Mouse (Mus musculus): ENCODE measurements at regions not wholly inside any gene's neighbourhood (a gene's known extent, or its start where the extent isn't known, plus 50 kb on each side); places are given as distances from the start of the nearest gene placed in this dataset.
A peak's percentile ranks its signal among the peaks of the same experiment; 100 is the strongest.

DNA sequence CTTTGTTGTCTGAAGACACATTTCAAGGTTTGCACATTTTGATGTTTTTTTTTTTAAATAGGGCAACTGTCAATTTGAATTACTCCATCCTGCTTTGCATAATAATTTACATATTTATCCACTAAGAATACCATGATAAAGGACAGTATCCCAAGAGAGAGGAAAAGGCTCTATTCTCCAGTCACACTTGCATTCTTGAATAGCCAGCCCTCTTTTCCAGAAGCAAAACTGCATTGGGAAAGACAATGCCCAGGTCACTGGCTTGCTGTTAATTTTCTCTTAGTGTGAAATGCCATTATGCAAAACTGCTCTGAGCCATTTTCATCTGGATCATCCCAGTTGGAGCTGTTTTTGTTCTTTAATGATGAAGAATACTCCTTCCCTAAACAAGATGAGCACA is 234.7 kb downstream of the Rnd3 start:
- no peak for ATAC-seq (ENCODE audit: insufficient read depth, low FRiP score, low read depth)
- no peak overlapping the region for H3K27ac ChIP-seq
- H3K4me2 ChIP-seq, result no peak overlapping the region
- H3K4me3 ChIP-seq (replicated peaks), result no peak overlapping the region
- H3K9ac ChIP-seq, result no peak overlapping the region
- no peaks in the 10 kb centered on the region for H3K36me3 ChIP-seq
- no peaks in the 10 kb centered on the region for H3K9me3 ChIP-seq
- no peaks in the 10 kb centered on the region for H3K27me3 ChIP-seq (replicated peaks)
- H3K4me1 ChIP-seq, result no peaks in the 10 kb centered on the region

DNA sequence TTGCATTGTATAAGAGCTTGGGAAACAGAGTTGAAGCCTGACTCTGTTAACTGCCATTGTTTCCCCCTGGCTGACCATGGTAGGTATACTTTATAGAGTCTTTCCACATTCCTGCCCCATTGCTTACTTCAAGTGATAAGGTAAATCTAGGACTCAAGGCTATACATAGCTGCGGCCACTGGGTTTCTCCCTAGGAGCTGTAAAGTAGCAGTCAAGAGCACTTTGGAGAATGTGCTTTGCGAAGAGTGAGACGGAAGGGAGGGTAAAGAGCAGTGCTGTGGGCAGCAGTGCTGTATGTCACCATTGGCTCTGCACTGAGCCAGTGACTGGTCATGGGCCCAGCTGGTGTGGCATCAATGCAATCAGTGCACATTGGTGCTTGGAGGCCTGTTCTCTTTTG is 240.1 kb downstream of the Rnd3 start:
- Histone ChIP-seq H3K27me3 (replicated peaks) (no peaks in the 10 kb centered on the region), H3K4me3 (replicated peaks) (no peak overlapping the region), H3K36me3 (no peaks in the 10 kb centered on the region), H3K4me1 (no peaks in the 10 kb centered on the region), H3K27ac (no peak overlapping the region), H3K9ac (no peak overlapping the region), H3K9me3 (no peaks in the 10 kb centered on the region), H3K4me2 (no peak overlapping the region)
- 73% methylated on average over 3 of the region's 3 CpGs for WGBS
- no peak for ATAC-seq (ENCODE audit: insufficient read depth, low FRiP score, low read depth)

DNA sequence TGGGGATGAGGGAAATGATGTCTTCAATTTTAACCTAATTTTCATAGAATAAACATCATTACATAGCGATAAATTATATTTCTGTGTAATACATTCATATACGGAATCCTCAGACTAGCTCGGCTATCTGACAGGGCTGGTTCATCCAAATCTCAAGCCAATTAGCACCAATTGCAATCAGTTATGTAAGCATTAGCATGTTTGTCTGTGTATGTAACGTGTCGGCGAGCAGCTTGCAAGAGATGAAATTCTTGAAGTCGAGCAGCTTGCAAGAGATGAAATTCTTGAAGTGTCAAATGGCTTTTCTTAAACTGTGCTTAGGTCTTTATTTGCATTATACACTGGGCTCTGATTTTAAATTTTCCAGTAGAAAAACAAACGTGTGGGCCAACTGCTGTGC is 246.2 kb downstream of the Rnd3 start:
- 64% methylated on average over 8 of the region's 8 CpGs for WGBS
- ATAC-seq (ENCODE audit: insufficient read depth, low FRiP score, low read depth), result no peak

DNA sequence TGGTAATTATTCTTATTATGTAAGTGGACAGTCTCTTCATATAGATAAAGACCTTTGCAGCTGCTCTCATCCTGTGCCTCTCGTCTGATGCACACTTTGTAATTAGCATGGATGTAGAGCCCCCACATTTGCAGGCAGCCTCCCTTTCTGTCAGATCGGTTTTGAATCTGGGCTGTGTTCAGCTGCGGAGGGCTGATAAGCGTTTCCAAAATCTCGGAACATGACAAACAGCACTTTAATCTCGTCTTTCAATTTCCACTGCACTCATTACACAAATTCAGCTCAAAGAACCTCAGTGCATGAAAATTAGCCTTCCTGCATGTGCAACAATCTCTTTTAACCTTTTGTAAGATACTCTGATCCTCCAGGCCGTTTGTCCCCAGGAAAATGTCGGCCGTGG is 246.7 kb downstream of the Rnd3 start:
- Histone ChIP-seq H3K4me3 (replicated peaks) (no peak overlapping the region), H3K9me3 (no peaks in the 10 kb centered on the region), H3K4me1 (no peaks in the 10 kb centered on the region), H3K36me3 (no peaks in the 10 kb centered on the region), H3K9ac (no peak overlapping the region), H3K27ac (no peak overlapping the region), H3K4me2 (no peak overlapping the region), H3K27me3 (replicated peaks) (no peaks in the 10 kb centered on the region)
- WGBS, result 67% methylated on average over 9 of the region's 9 CpGs
- no peak for ATAC-seq (ENCODE audit: insufficient read depth, low FRiP score, low read depth)

More for the DNA sequence above, 246.2 kb downstream of the Rnd3 start:
- H3K9ac ChIP-seq, result no peak overlapping the region
- H3K4me2 ChIP-seq, result no peak overlapping the region
- H3K27me3 ChIP-seq (replicated peaks), result no peaks in the 10 kb centered on the region
- no peak overlapping the region for H3K4me3 ChIP-seq (replicated peaks)
- no peaks in the 10 kb centered on the region for H3K36me3 ChIP-seq
- H3K9me3 ChIP-seq, result no peaks in the 10 kb centered on the region
- H3K27ac ChIP-seq, result no peak overlapping the region
- H3K4me1 ChIP-seq, result no peaks in the 10 kb centered on the region

DNA sequence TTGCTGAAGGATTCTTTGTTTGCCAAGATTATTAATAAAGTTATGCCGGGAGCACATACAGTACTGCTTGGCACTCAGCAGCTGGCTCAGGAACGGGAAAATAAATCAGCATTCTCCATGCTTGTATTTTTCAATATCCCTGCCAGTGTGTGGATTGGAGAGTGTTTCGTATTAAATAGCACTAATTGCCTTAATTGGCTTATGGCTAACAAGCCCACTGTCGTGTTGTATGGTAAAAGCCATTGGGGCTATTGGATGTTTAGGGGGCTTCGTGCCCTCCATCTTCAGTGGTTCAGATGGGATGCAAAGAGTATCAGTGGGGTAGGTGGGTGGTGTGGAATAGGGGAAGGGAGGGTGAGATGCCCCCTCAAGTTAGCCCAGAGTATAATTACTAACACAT is 259.9 kb downstream of the Rnd3 start:
- WGBS, result 73% methylated on average over 5 of the region's 5 CpGs
- ATAC-seq (ENCODE audit: insufficient read depth, low FRiP score, low read depth), result no peak
- no peak overlapping the region for H3K4me3 ChIP-seq (replicated peaks)

DNA sequence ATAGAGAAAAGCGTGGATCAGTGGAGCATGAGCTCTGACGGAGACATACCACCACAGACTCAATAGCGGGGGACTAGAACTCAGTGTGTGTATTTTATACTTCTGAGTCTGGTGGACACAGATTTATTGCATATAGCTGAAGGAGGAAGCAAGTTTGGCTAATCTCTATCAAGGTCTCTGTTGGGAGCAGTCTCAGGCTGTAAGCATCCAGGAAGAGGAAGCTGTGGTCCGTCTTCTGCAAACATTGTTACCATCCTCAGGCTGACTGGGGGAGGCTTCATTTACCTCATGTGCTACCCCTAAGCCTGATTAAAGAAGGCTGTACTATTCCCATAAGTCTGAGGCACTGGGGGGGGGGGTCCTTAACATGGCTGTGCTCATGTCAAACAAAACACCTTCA is 261.0 kb downstream of the Rnd3 start:
- Histone ChIP-seq H3K27ac (no peak overlapping the region), H3K9ac (no peak overlapping the region), H3K27me3 (replicated peaks) (no peaks in the 10 kb centered on the region), H3K9me3 (no peaks in the 10 kb centered on the region), H3K4me1 (0 out of 2 replicates have a peak, but pooled peaks cover 4% of the 10 kb centered on the region), H3K4me3 (replicated peaks) (no peak overlapping the region), H3K36me3 (no peaks in the 10 kb centered on the region), H3K4me2 (no peak overlapping the region)
- WGBS, result 72% methylated on average over 4 of the region's 4 CpGs
- ATAC-seq (ENCODE audit: insufficient read depth, low FRiP score, low read depth), result no peak

More for the DNA sequence above, 259.9 kb downstream of the Rnd3 start:
- Histone ChIP-seq H3K27me3 (replicated peaks) (no peaks in the 10 kb centered on the region), H3K4me2 (no peak overlapping the region), H3K36me3 (no peaks in the 10 kb centered on the region), H3K27ac (no peak overlapping the region), H3K9ac (no peak overlapping the region), H3K4me1 (0 out of 2 replicates have a peak, but pooled peaks cover 4% of the 10 kb centered on the region), H3K9me3 (no peaks in the 10 kb centered on the region)

DNA sequence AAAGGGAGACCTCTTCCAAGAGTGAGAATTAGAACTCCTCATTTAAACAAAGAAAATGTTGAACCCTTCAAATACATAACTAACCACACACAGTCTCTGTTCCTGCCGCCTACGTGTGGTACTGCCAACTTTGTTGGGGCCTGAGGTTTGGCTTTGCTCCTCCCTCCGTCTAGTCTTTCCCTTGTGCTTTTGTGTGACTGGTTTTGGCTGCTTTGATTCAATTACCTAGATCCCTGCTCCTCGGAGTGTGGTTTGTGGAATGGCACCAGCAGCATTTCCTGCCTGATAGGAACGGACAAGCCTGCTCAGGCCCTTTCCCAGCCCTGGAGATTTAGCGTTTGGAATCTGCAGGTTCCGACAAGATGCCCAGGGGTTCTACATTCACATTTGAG is 263.0 kb downstream of the Rnd3 start:
- Histone ChIP-seq H3K4me3 (replicated peaks) (no peak overlapping the region), H3K36me3 (no peaks in the 10 kb centered on the region), H3K27me3 (replicated peaks) (no peaks in the 10 kb centered on the region), H3K9me3 (no peaks in the 10 kb centered on the region), H3K4me2 (no peak overlapping the region), H3K9ac (no peak overlapping the region), H3K27ac (peak overlapping the region; percentile 40; the same call in 1 of the 2 replicates), H3K4me1 (0 out of 2 replicates have a peak, but pooled peaks cover 4% of the 10 kb centered on the region)
- 51% methylated on average over 7 of the region's 7 CpGs for WGBS
- no peak for ATAC-seq (ENCODE audit: insufficient read depth, low FRiP score, low read depth)

DNA sequence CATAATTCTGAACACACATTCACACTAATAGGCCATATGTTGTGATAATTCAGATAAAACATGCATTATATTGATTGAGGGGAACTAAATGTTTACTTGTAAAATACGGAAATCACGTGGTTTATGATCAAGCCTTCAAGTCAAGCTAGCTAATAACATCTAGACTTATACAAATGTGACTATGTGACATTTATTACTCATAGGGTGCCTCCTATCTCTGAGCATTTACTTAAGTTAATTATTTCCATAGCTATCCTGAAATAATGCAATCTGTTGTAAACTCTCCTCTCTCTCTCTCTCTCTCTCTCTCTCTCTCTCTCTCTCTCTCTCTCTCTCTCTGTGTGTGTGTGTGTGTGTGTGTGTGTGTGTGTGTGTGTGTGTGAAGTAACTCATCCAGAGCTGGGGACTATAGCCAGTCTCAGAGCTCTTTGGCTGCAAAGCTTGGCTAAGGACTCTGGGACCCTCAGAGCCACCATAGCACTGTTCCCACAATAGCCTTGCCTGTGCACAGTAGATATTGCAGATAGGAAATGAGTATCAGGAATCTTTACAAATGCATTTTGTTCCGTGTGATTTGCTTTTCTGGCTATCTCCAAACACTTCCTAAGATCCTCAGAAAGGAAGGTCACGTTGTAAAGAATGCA is 263.5 kb downstream of the Rnd3 start:
- WGBS, result 50% methylated on average over 4 of the region's 4 CpGs
- H3K36me3 ChIP-seq, result no peaks in the 10 kb centered on the region
- no peak overlapping the region for H3K9ac ChIP-seq
- ATAC-seq (ENCODE audit: insufficient read depth, low FRiP score, low read depth), result no peak
- no peaks in the 10 kb centered on the region for H3K27me3 ChIP-seq (replicated peaks)
- no peak overlapping the region for H3K4me2 ChIP-seq
- H3K9me3 ChIP-seq, result no peaks in the 10 kb centered on the region
- H3K4me3 ChIP-seq (replicated peaks), result no peak overlapping the region
- peak overlapping the region; percentile 40; the same call in 1 of the 2 replicates for H3K27ac ChIP-seq
- H3K4me1 ChIP-seq, result 0 out of 2 replicates have a peak, but pooled peaks cover 4% of the 10 kb centered on the region

DNA sequence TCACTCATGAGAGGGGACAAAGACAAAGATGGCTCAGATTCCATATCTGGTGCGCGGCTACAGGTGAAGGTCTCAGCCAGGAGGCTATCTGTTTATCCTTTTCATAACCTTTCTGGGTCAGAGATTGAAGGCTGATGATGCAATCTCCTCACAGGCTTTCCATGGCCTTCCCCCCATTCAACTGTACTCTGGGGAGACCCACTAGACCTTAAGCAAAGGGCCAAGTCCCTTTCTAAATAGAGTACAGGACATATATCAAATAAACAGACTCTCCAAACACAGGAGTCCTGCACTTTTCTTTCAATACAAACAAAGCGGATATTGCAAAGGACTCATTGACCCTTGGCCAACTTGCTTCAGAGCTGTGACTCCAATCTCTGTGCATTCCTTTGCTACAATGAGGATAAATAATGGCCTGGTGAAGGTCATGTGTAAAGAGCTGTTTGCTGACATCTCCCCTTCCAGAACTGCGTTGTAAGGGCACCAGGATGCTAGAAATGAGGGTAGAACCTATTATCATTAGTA is 267.3 kb downstream of the Rnd3 start:
- ATAC-seq (ENCODE audit: insufficient read depth, low FRiP score, low read depth), result no peak
- Histone ChIP-seq H3K36me3 (no peaks in the 10 kb centered on the region), H3K9me3 (no peaks in the 10 kb centered on the region), H3K4me3 (replicated peaks) (no peak overlapping the region), H3K27me3 (replicated peaks) (no peaks in the 10 kb centered on the region), H3K27ac (no peak overlapping the region), H3K9ac (no peak overlapping the region), H3K4me1 (0 out of 2 replicates have a peak, but pooled peaks cover 4% of the 10 kb centered on the region), H3K4me2 (no peak overlapping the region)
- WGBS, result 65% methylated on average over 4 of the region's 4 CpGs

DNA sequence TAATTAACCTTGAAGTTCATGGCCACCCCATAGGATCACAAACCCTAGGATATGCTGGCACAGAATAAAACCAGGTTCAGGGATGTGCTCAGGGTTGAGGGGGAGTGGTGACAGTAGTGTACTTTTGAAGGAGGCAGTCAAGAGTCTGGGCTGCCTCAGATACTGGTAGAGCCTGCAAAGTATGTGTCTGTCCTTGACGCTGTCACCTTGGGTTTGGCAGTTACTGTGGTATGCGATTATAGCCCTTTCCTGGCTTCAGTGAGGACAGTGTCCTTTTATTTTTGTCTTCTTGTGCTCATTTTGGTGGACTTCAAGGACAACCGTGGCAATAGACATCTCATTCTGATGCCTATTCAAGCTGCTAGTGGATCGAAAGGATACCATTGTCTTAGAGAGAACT is 268.1 kb downstream of the Rnd3 start:
- ATAC-seq (ENCODE audit: insufficient read depth, low FRiP score, low read depth), result no peak
- H3K36me3 ChIP-seq, result no peaks in the 10 kb centered on the region
- H3K9me3 ChIP-seq, result no peaks in the 10 kb centered on the region
- no peaks in the 10 kb centered on the region for H3K27me3 ChIP-seq (replicated peaks)
- no peak overlapping the region for H3K9ac ChIP-seq
- H3K4me3 ChIP-seq (replicated peaks), result no peak overlapping the region
- 87% methylated on average over 4 of the region's 4 CpGs for WGBS
- 0 out of 2 replicates have a peak, but pooled peaks cover 1% of the 10 kb centered on the region for H3K4me1 ChIP-seq
- H3K27ac ChIP-seq, result no peak overlapping the region
- H3K4me2 ChIP-seq, result no peak overlapping the region

DNA sequence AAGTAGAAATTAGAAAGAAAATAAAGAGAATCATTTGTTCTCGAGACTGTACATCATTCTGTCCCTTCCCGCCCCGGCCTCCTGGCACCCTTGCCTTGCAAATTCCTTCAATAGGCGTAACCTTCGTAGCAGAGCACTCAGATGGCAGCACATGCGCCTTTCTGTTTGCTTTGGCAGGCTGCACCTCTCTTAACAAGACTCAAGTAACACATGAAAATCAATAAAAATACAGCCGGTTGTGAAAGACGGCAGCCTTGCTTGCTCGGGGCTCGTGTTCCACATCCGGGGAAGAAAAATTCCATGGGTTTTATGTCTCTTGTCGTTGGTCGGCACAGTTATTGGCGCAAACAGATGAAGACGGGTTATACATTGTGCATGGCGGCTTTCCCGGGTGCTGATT is 271.2 kb downstream of the Rnd3 start:
- Histone ChIP-seq H3K9me3 (no peaks in the 10 kb centered on the region), H3K27ac (no peak overlapping the region; the same call in 1 of the 2 replicates), H3K36me3 (no peaks in the 10 kb centered on the region), H3K9ac (no peak overlapping the region), H3K4me1 (no peaks in the 10 kb centered on the region), H3K4me3 (replicated peaks) (no peak overlapping the region), H3K27me3 (replicated peaks) (no peaks in the 10 kb centered on the region), H3K4me2 (no peak overlapping the region)
- WGBS, result 58% methylated on average over 17 of the region's 17 CpGs
- ATAC-seq (ENCODE audit: insufficient read depth, low FRiP score, low read depth), result peak; percentile 76

DNA sequence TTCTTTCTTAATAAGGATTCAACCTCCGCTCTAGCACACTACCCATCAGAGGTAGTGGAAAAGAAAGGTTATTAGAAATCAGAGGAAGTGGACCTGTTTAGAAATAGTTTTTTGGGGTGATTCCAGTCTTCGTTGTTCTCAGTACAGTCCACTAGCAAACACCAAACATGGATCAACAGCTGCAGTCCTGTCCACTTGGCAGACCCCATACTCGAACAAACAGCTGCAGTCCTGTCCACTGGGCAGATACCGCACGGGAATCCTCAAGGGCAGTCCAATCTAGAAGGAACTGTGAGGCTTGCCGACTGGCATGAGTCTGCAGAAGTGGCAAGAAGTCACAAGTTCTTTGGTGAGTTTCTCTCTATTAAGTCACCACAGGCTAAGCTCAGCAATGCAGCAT is 273.8 kb downstream of the Rnd3 start:
- H3K4me2 ChIP-seq, result no peak overlapping the region
- H3K4me3 ChIP-seq (replicated peaks), result no peak overlapping the region
- no peak overlapping the region for H3K27ac ChIP-seq
- H3K9ac ChIP-seq, result no peak overlapping the region
- no peaks in the 10 kb centered on the region for H3K27me3 ChIP-seq (replicated peaks)
- H3K9me3 ChIP-seq, result no peaks in the 10 kb centered on the region
- no peaks in the 10 kb centered on the region for H3K36me3 ChIP-seq
- no peaks in the 10 kb centered on the region for H3K4me1 ChIP-seq
- 86% methylated on average over 6 of the region's 6 CpGs for WGBS
- no peak for ATAC-seq (ENCODE audit: insufficient read depth, low FRiP score, low read depth)
